Mouse (Mus musculus) heart, postnatal 0 days (tissue): ENCODE data around the gene Dus2. TPM values are rescaled to one million over a fixed set of nuclear protein-coding genes. Genes with fewer than 3 reads are reported as not detected.
"Not testable (repeated sequence)": the region's sequence is repeated elsewhere in the genome, so short reads cannot be mapped to it uniquely, and the experiment has no call there.

Experiments
- ATAC-seq: fragments of 200-750 bp; cut with Nextera tagmentation; 2 replicates; pipeline ENCODE4 v1.8.0; 2017; ENCODE audit warnings: low read depth, moderate number of reproducible peaks, moderate library complexity; ENCODE audit not compliant: insufficient read depth
- DNase-seq: peaks from one replicate; pipeline ENCODE4 v3.0.0-alpha.2; 2016; ENCODE audit warnings: low spot score
- H3K27ac ChIP-seq: fragments of 300-500 bp; sonication (generic); 2 replicates; pipeline ENCODE4 v1.5.1; 2014; ENCODE audit warnings: low read depth, mild to moderate bottlenecking
- H3K27me3 ChIP-seq: fragments of 300-500 bp; sonication (generic); 2 replicates; pipeline ENCODE4 v1.6.1; 2014; ENCODE audit warnings: low read length, mixed read lengths; ENCODE audit not compliant: control insufficient read depth, insufficient read depth
- H3K36me3 ChIP-seq: fragments of 300-500 bp; sonication (generic); replicated peaks from 2 replicates; pipeline ENCODE4 v1.6.1; 2014; ENCODE audit warnings: low read length, mixed read lengths; ENCODE audit not compliant: control insufficient read depth, insufficient read depth
- H3K4me1 ChIP-seq: fragments of 300-500 bp; sonication (generic); 2 replicates; pipeline ENCODE4 v1.6.1; 2014; ENCODE audit warnings: antibody characterized with exemption; ENCODE audit not compliant: control insufficient read depth, insufficient read depth
- H3K4me2 ChIP-seq: fragments of 300-500 bp; sonication (generic); 2 replicates; pipeline ENCODE4 v1.6.1; 2014; ENCODE audit warnings: low read depth, mild to moderate bottlenecking, low read length, moderate library complexity
- H3K4me3 ChIP-seq: fragments of 300-500 bp; sonication (generic); 2 replicates; pipeline ENCODE4 v1.5.1; 2014; ENCODE audit warnings: low read depth, low read length
- H3K9ac ChIP-seq: fragments of 300-500 bp; sonication (generic); replicated peaks from 2 replicates; pipeline ENCODE4 v1.6.1; 2014; ENCODE audit warnings: low read depth, low read length, mixed read lengths
- H3K9me3 ChIP-seq: fragments of 300-500 bp; sonication (generic); replicated peaks from 2 replicates; pipeline ENCODE4 v1.6.1; 2016; ENCODE audit warnings: low read length; ENCODE audit not compliant: control insufficient read depth
- CTCF ChIP-seq: IDR thresholded peaks from 2 replicates; pipeline ENCODE4 v1.5.1; 2016; ENCODE audit warnings: antibody characterized with exemption, control low read depth, low read depth
- EP300 ChIP-seq: IDR thresholded peaks from 2 replicates; pipeline ENCODE4 v1.6.1; 2016; ENCODE audit warnings: antibody characterized with exemption, low read depth
- WGBS: fragments of 180-500 bp; shearing (Covaris S2); extraction: QIAGEN DNeasy Blood & Tissue Kit; methylation state at CpG from one replicate; pipeline ENCODE4 v1.1.7; 2014; 5-methylcytosine and 5-hydroxymethylcytosine counted together
- polyA plus RNA-seq: library from polyadenylated mRNA; unstranded; fragments of >200 nt; fragmentation: Nextera tagmentation; extraction: Ambion mirVana; gene quantifications from 2 replicates; pipeline ENCODE4 v1.2.1, GENCODE M21; 2015
- total RNA-seq: library from RNA; depleted of rRNA; stranded (reverse); fragments of >200 nt; gene quantifications from 2 replicates; pipeline ENCODE4 v1.2.3, GENCODE M21; 2014; ENCODE audit warnings: low replicate concordance

The Dus2 gene
- total and polyA plus RNA-seq, 2 experiments from 2014 or later = 8.5 to 8.6 TPM

DNA sequence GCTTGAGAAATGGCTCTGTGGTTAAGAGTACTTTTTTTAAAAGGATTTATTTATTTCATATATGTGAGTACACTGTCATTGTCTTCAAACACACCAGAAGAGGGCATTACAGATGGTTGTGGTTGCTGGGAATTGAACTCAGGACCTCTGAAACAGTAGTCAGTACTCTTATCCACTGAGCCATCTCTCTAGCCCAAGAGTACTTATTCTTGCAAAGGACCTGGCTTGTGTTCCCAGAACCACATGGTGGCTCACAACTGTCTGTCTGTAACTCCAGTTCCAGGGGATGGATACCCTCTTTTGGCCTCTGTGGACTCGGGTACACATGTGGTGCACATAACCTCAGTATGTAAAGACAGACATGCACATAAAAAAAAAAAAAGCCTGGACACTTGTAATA lies 21.8 kb upstream of the Dus2 start:
- Histone ChIP-seq H3K27ac (no peak overlapping the region), H3K4me1 (peaks cover 19% of the 10 kb centered on the region), H3K4me3 (no peak overlapping the region), H3K36me3 (no peaks in the 10 kb centered on the region), H3K9me3 (no peaks in the 10 kb centered on the region), H3K9ac (no peak overlapping the region), H3K4me2 (no peak overlapping the region), H3K27me3 (no peaks in the 10 kb centered on the region)
- no peak for TF ChIP-seq CTCF
- 69% methylated on average over 1 of the region's 1 CpGs for WGBS
- ATAC-seq (no peak), DNase-seq (no peak)

DNA sequence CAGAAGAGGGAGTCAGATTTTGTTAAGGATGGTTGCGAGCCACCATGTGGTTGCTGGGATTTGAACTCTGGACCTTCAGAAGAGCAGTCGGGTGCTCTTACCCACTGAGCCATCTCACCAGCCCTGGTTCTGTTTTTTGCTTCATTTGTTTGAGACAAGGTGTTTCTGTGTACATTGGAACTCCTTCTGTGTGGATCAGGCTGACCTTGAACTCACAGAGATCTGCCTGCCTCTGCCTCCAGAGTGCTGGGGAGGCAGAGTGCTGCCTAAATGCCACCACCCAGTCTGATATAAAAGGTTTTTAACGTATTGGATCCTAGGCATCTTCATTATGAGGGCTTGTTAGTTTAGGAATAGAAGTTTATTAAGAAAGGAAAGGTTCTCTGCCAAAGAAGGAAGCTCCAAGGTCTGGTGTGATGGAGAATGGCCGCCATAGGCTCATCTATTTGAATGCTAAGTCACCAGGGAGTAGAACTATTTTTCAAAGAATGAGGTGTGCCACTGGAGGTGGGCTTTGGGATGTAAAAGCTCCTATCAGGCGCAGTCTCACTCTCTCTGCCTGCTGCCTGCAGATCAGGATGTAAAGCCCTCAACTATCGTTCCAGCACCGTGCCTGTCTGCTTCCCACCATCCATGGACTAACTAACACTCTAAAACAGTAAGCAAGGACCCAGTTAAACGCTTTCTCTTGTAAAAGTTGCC lies 20.0 kb upstream of the Dus2 start:
- DNase-seq (no peak), ATAC-seq (no peak)
- H3K4me2 ChIP-seq = no peak overlapping the region
- H3K27me3 ChIP-seq = no peaks in the 10 kb centered on the region
- WGBS = 75% methylated on average over 8 of the region's 8 CpGs
- peaks cover 11% of the 10 kb centered on the region; the same call in 1 of the 2 replicates for H3K4me1 ChIP-seq
- H3K9ac ChIP-seq = no peak overlapping the region
- H3K9me3 ChIP-seq = no peaks in the 10 kb centered on the region
- H3K4me3 ChIP-seq = no peak overlapping the region
- no peak for TF ChIP-seq EP300
- no peak for TF ChIP-seq CTCF
- no peaks in the 10 kb centered on the region for H3K36me3 ChIP-seq
- H3K27ac ChIP-seq = no peak overlapping the region

GRCm38 (mm10) chr8:105975363-105975762 lies 15.8 kb upstream of the Dus2 start:
- DNase-seq = no peak
- no peak for ATAC-seq
- no peaks in the 10 kb centered on the region for H3K9me3 ChIP-seq
- TF ChIP-seq EP300 (no peak), CTCF (no peak)
- 63% methylated on average over 7 of the region's 7 CpGs for WGBS
- H3K4me1 ChIP-seq = no peaks in the 10 kb centered on the region
- H3K4me3 ChIP-seq = no peak overlapping the region
- H3K27me3 ChIP-seq = no peaks in the 10 kb centered on the region
- no peaks in the 10 kb centered on the region for H3K36me3 ChIP-seq
- H3K4me2 ChIP-seq = no peak overlapping the region
- H3K27ac ChIP-seq = no peak overlapping the region
- H3K9ac ChIP-seq = no peak overlapping the region

- no peaks in the 10 kb centered on the region for H3K9me3 ChIP-seq
- 89% methylated on average over 15 of the region's 15 CpGs for WGBS
- H3K4me2 ChIP-seq = no peak within 1 kb of the TSS
- H3K27ac ChIP-seq = no peak within 1 kb of the TSS
- no peaks in the 10 kb centered on the region for H3K4me1 ChIP-seq
- no peaks in the 10 kb centered on the region for H3K36me3 ChIP-seq
- ATAC-seq = no peak
- DNase-seq = no peak
- H3K4me3 ChIP-seq = no peak within 1 kb of the TSS
- TF ChIP-seq CTCF (no peak), EP300 (no peak)
- H3K27me3 ChIP-seq = no peaks in the 10 kb centered on the region
- H3K9ac ChIP-seq = no peak within 1 kb of the TSS
Observed at GRCm38 (mm10) chr8:105979325-105979724, 11.8 kb upstream of the Dus2 start, which contains the start of gene Dpep3. Gene Dpep3 (minus strand): TSS chr8:105979429.

DNA sequence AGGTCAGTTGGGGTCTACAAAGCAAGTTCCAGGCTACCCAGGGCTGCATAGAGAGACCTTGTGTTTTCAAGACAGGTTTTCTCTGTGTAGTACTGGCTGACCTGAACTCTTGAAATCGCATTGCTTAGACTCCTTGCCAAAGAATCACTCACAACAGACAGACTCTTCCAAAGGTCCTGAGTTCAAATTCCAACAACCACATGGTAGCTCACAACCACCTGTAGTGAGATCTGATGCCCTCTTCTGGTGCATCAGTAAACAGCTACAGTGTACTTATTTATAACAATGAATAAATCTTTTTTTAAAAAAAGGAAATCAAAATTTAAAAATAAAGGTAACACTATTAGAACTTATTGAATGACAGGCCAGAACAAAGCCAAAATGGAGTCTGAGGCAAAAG lies 10.0 kb upstream of the Dus2 start:
- H3K27ac ChIP-seq = no peak overlapping the region
- ATAC-seq (no peak), DNase-seq (no peak)
- TF ChIP-seq CTCF (no peak), EP300 (no peak)
- no peaks in the 10 kb centered on the region for H3K27me3 ChIP-seq
- no peak overlapping the region for H3K4me2 ChIP-seq
- H3K9me3 ChIP-seq = no peaks in the 10 kb centered on the region
- no peaks in the 10 kb centered on the region for H3K4me1 ChIP-seq
- WGBS = 75% methylated on average over 1 of the region's 1 CpGs
- H3K9ac ChIP-seq = no peak overlapping the region
- no peak overlapping the region for H3K4me3 ChIP-seq
- no peaks in the 10 kb centered on the region for H3K36me3 ChIP-seq

- not testable (repeated sequence) for DNase-seq, H3K36me3 ChIP-seq, ATAC-seq, H3K27me3 ChIP-seq, H3K27ac ChIP-seq, H3K4me2 ChIP-seq, H3K4me1 ChIP-seq, H3K4me3 ChIP-seq, H3K9ac ChIP-seq, H3K9me3 ChIP-seq
- WGBS = 75% methylated on average over 11 of the region's 11 CpGs
Observed at GRCm38 (mm10) chr8:105983406-105983805, 7.7 kb upstream of the Dus2 start.
